Mouse (Mus musculus) T-helper 17 cell (primary cell): ENCODE measurements around the gene Calcoco1.
"Not testable (repeated sequence)": the region's sequence is repeated elsewhere in the genome, so short reads cannot be mapped to it uniquely, and the experiment has no call there.

Experiments used
- in situ Hi-C, 2 experiments: fragments of 300-600 bp; cut with MboI, MseI; formaldehyde crosslinking; loops; 1 replicate in 1 of 2; 2 replicates in 1 of 2; pipeline ENCODE4 v1.15.1; 2025; ENCODE audit warnings: high pct_unique_total_duplicates in 2 of 2

Calcoco1 gene

GRCm38 (mm10) chr15:102692991-102693411 is 29.0 kb downstream of the Calcoco1 start:
- in situ Hi-C loops = no loop called here

- in situ Hi-C loops = no loop called here
These were observed 29.6 kb downstream of the Calcoco1 start for GRCm38 (mm10) chr15:102692321-102692804.

- in situ Hi-C loops = no loop called here
These were observed 36.2 kb downstream of the Calcoco1 start for GRCm38 (mm10) chr15:102685791-102686190.

GRCm38 (mm10) chr15:102683670-102684069 is 38.3 kb downstream of the Calcoco1 start:
- in situ Hi-C loops = loop anchor here in 1 of 2 experiments (5.0 kb wide), 1 partner anchor 59 kb away; no protein-coding TSS in a partner anchor

DNA sequence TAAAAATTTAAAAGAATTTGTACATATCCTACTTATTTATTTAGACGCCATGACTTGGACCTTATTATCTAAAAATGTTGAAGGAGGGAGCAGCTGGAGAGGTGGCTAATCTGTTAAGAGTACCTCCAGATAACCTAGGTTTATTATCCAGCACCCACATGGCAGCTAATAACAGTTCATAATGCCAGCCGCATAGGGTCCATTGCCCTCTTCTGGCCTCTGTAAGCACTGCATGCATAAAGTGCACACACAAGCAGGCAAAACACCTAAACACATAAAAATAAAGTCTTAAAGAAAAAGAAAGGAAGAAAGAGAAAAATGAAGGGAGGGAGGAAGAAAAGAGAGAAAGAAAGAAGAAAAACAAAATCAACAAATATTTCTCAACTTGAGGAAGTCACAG is 45.6 kb downstream of the Calcoco1 start:
- in situ Hi-C loops = no loop called here

GRCm38 (mm10) chr15:102673548-102673947 is 48.4 kb downstream of the Calcoco1 start:
- in situ Hi-C loops = no loop called here

DNA sequence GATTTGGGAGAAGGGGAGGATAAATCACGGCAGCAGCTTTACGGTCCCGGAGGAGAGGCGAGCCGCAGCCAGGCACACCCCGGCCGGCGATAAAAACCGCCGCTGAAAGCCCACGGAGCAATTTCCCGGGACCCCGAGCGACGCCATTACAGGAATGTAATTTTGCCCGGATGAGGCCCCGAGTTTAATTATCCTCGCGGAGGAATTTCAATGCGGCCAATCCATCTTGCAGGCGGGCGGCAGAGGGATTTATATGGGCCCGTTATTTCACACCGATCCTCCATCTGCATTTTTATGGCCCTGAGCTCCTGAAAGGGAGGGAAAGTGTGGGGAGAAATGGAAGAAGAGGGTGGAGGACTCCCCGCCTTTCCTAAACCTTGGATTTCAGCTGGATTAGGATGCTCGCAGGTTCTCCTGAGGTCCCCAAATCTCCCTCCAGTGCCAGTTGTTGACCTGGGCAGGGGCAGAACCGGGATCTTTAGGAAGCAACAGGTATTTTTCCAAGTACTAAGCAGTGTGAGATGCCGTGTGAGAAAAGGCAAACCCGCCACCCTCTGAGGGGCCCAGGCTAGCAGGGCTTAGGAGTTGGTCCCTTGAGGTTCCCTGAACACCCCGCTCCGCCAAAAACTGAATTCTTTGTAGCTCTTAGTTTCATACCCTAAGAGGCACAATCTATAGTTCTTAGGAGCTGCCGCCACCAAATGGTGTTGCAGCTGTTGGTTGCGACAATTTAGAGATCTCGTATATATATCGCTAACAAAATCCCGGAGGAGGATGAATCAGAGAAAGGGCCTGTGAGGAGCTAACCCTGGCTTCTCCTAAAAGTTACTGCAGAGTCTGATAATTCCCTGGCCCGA is 49.5 kb downstream of the Calcoco1 start, which contains the start of gene Atp5g2:
TSS of gene Atp5g2 (minus strand) at position 138 of the 857 bp plus-strand sequence.
- in situ Hi-C loops = no loop called here

- in situ Hi-C loops = no loop called here
These were observed 50.2 kb downstream of the Calcoco1 start for GRCm38 (mm10) chr15:102671721-102672214.

DNA sequence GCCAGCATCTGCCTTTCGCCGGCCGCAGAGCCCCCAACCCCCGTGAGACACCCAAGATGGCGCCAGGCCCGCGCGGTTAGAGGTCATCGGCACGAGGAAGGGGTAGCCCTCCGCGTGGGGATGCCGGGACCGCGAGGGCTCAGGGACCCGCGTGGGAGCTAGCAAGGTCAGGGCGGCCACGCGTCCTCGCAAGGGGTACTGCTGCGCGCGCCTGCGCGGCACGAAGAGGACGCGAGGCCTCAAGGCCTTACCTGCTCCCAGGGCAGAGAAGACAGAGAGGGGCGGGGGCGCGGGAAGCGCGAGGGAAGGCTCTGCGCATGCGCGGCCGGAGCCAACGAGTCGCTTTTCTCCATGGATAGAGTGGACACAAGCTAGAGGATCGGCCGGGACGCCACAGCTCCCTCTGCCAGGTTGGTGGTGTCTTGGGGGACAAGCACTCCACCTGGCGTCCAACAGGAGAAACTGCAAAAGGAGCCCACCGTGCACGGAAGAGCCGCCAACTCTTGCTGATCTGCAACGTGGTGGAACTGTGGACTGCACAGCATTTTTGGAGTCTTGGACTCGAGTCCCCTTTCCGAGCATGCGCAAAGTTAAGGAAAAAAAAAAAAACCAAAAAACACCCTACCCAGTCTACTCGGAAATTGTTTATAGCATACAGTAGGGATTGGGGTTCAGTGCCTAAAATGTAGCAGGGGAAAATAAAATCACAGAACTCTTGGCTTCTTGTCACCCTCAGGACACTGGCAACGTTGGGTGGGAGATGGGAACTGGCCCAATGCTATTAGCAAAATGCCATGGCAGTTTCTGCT is 51.0 kb downstream of the Calcoco1 start:
- in situ Hi-C loops = no loop called here

- in situ Hi-C loops = no loop called here
These were observed 51.7 kb downstream of the Calcoco1 start for GRCm38 (mm10) chr15:102670281-102670680.

DNA sequence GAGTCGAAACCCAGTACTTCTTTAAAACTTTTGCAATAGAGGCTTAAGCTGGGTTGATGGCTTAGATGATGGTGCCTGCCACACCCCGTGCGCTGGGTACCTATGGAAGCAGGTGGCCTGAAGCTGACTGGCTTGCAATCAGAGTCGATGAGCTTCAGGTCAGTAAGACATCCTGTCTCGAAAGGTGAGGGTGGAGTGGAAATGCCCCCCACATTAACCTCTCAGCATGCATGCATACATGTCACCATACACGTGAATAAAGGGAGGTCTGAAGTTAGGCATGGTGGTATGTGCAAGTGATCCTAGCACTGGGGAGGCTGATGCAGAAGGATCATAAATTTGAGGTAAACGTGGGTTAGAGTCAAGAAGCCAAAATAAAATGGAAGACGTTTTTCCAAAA is 52.4 kb downstream of the Calcoco1 start:
- in situ Hi-C loops = loop anchor here in 1 of 2 experiments (5.0 kb wide), 1 partner anchor 42 kb away; the partner anchor contains the start of genes Atf7 and Gm28047

GRCm38 (mm10) chr15:102665494-102665893 is 56.5 kb downstream of the Calcoco1 start:
- in situ Hi-C loops = loop anchor here in 1 of 2 experiments (5.0 kb wide), 1 partner anchor 38 kb away; the partner anchor contains the start of genes Atf7 and Gm28047

- in situ Hi-C loops = no loop called here
These were observed 58.2 kb downstream of the Calcoco1 start for GRCm38 (mm10) chr15:102663825-102664224.

GRCm38 (mm10) chr15:102662601-102663000 is 59.4 kb downstream of the Calcoco1 start:
- in situ Hi-C loops = not testable (repeated sequence)

GRCm38 (mm10) chr15:102657926-102658381 is 64.0 kb downstream of the Calcoco1 start:
- in situ Hi-C loops = no loop called here
